ENCODE assay signal across 28 mouse cellular contexts in the genomic region with DNA sequence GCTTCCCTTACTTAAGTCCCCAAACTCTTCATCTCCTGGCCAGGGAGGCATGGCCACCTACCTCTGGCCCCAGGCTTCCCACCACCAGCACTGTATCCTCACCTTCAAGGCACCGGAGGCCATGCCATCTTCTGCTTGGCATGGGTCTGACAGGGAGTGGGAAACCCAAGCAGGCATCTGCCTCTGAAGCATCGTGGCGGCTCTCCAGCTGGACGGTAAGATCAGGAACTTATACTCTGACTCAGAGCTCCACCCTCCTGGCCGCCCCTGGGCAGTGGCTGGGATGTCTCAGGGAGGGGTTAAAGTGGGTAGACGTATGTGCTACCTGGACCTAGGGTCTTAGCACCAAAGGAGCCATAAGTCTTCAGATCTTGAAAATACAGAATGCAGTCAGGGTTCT. TPM values are rescaled to one million over a fixed set of nuclear protein-coding genes. Genes with fewer than 3 reads are reported as not detected.
DNase-seq lines count a peak whose midpoint lies in the region; ATAC-seq and TF ChIP-seq lines count a peak whose summit lies in the region.
"Had no signal": no experiment of that assay in that cellular context is flagged by ENCODE, and none has a peak within 500 bp of the region (broad histone marks: within the 10 kb centered on the region; RNA-seq: fewer than 3 reads in every experiment).

No protein-coding gene starts in this region.

- 50% methylated on average over 6 of the region's 6 CpGs for WGBS in cerebellum, adult 2 months

- no peak overlapping the region for H3K27ac ChIP-seq in cerebellum, adult 2 months (ENCODE audit: insufficient read depth, low read length)
- H3K27ac ChIP-seq: forebrain, embryonic 13.5 days; heart, adult 2 months; heart, embryonic 13.5 days; kidney, embryonic 15.5 days; limb, embryonic 13.5 days; lung, embryonic 15.5 days; neural tube, embryonic 12.5 days had no signal

- ATAC-seq in cerebellum, adult (ENCODE audit: insufficient number of reproducible peaks, low FRiP score, low TSS enrichment) = no peak
- ATAC-seq: forebrain, embryonic 13.5 days; hindbrain, embryonic 16.5 days had no signal

- H3K4me1 ChIP-seq in cerebellum, adult 2 months (ENCODE audit: control insufficient read depth, insufficient read depth, low read length) = peaks cover 9% of the 10 kb centered on the region
- H3K4me1 ChIP-seq: forebrain, embryonic 13.5 days; kidney, embryonic 15.5 days; limb, embryonic 13.5 days; lung, embryonic 15.5 days; neural tube, embryonic 12.5 days had no signal

- no peak for TF ChIP-seq POLR2A in cerebellum, adult 2 months (IDR thresholded peaks at IDR 0.05; ENCODE audit: borderline replicate concordance, insufficient read depth, low read length)

- no peak for TF ChIP-seq CTCF in cerebellum, adult 2 months (IDR thresholded peaks at IDR 0.05; ENCODE audit: borderline replicate concordance, insufficient read depth, low read depth, low read length)

- H3K4me3 ChIP-seq in cerebellum, adult 2 months (replicated peaks; ENCODE audit: insufficient read depth, low read depth, low read length) = no peak overlapping the region
- H3K4me3 ChIP-seq: forebrain, embryonic 13.5 days; heart, adult 2 months; heart, embryonic 13.5 days; kidney, embryonic 15.5 days; limb, embryonic 13.5 days; lung, embryonic 15.5 days; myocyte; neural tube, embryonic 12.5 days had no signal

- peak; percentile 82 for DNase-seq in heart, adult 11 months
- DNase-seq in heart, adult 8-10 months (ENCODE audit: low spot score) = no peak
- peak; percentile 83 for DNase-seq in gastrocnemius, adult 18-20 months (ENCODE audit: low spot score)
- DNase-seq in gastrocnemius, postnatal 25 days = peak; percentile 73
- DNase-seq in lung, postnatal 25 days (ENCODE audit: low spot score) = no peak
- no peak for DNase-seq in cerebellum, adult 2 months
- DNase-seq: cerebellum, adult 18-20 months; heart, postnatal 10 days; kidney, adult 18-20 months; kidney, postnatal 25 days; lung, postnatal 36 days; thymus, postnatal 14 days had no signal

- no peaks in the 10 kb centered on the region for H3K27me3 ChIP-seq in cerebellum, adult 2 months (ENCODE audit: control insufficient read depth, insufficient read depth, low read length)
- H3K27me3 ChIP-seq: forebrain, embryonic 13.5 days; heart, embryonic 13.5 days; kidney, embryonic 15.5 days; limb, embryonic 13.5 days; lung, embryonic 15.5 days; neural tube, embryonic 12.5 days had no signal

RNA-seq across cellular contexts. Expression of a gene that starts 38.1 kb away (rescaled TPM):
- total RNA-seq in heart, adult 8-10 months (2022) = 1 to 10 TPM; 2.6 to 5.7 (median 3.8) TPM
- total RNA-seq in gastrocnemius, adult 18-20 months (2021) = 10 to 100 TPM; 26.2 to 27.0 TPM
- total RNA-seq in gastrocnemius, postnatal 25 days (2021) = 10 to 100 TPM; 26.9 to 28.8 TPM
- polyA plus RNA-seq in cerebellum, adult 2 months (2012; rRNA removed) = 9.5 and 9.7 TPM in 2 replicates
- total RNA-seq: hematopoietic stem cell, adult 5-6 weeks; megakaryocyte, adult 5-6 weeks; MEL had no signal
- polyA plus RNA-seq: embryonic facial prominence, embryonic 11.5 days; liver, embryonic 11.5 days; liver, embryonic 16.5 days had no signal

RNA-seq across cellular contexts. Expression of a gene that starts 52.6 kb away (rescaled TPM):
- total RNA-seq in heart, adult 8-10 months (2022) = 100 to 1,000 TPM; 312 to 410 (median 362) TPM
- 10 to 100 TPM; 27.1 to 31.2 TPM for total RNA-seq in gastrocnemius, adult 18-20 months (2021)
- total RNA-seq in gastrocnemius, postnatal 25 days (2021) = 10 to 100 TPM; 36.0 to 56.6 TPM
- polyA plus RNA-seq in cerebellum, adult 2 months (2012; rRNA removed) = 13.2 and 14.3 TPM in 2 replicates

Comparison
In these comparisons a context has a peak if more than half of its experiments do, and no peak if none do; other contexts are left out.
1. DNase-seq: peak in heart, adult 11 months (single experiment), gastrocnemius, adult 18-20 months (single experiment) and gastrocnemius, postnatal 25 days (single experiment); none in heart, adult 8-10 months (single experiment), lung, postnatal 25 days (single experiment) and cerebellum, adult 2 months (0 of 2).
2. RNA of a gene that starts 38.1 kb away (total RNA-seq): 26.9 to 28.8 TPM in gastrocnemius, postnatal 25 days and 26.2 to 27.0 TPM in gastrocnemius, adult 18-20 months; 2.6 to 5.7 TPM in heart, adult 8-10 months; every median in the first group is over 4 times any median in the second.
3. RNA of a gene that starts 52.6 kb away (total RNA-seq): 312 to 410 TPM in heart, adult 8-10 months; 36.0 to 56.6 TPM in gastrocnemius, postnatal 25 days and 27.1 to 31.2 TPM in gastrocnemius, adult 18-20 months; every median in the first group is over 4 times any median in the second.